Mouse (Mus musculus): ENCODE data around the gene Cog7. TPM values are rescaled to one million over a fixed set of nuclear protein-coding genes. Genes with fewer than 3 reads are reported as not detected.

The Cog7 gene
- polyA plus RNA-seq, 1 experiment from 2014 or later, result 24.4 TPM

GRCm38 (mm10) chr7:121975031-121975430 is 6.5 kb downstream of the Cog7 start:
- no peak for ATAC-seq (ENCODE audit: insufficient number of reproducible peaks, insufficient read depth, low FRiP score, low TSS enrichment)
- no peak overlapping the region for H3K4me3 ChIP-seq
- H3K27ac ChIP-seq, result no peak overlapping the region
- no peaks in the 10 kb centered on the region for H3K9me3 ChIP-seq
- no peaks in the 10 kb centered on the region for H3K27me3 ChIP-seq
- peaks cover 3% of the 10 kb centered on the region; the same call in 1 of the 2 replicates for H3K4me1 ChIP-seq
- WGBS, result 52% methylated on average over 4 of the region's 4 CpGs
- no peak overlapping the region for H3K4me2 ChIP-seq (replicated peaks)
- no peak overlapping the region for H3K9ac ChIP-seq
- H3K36me3 ChIP-seq, result peaks cover 31% of the 10 kb centered on the region

DNA sequence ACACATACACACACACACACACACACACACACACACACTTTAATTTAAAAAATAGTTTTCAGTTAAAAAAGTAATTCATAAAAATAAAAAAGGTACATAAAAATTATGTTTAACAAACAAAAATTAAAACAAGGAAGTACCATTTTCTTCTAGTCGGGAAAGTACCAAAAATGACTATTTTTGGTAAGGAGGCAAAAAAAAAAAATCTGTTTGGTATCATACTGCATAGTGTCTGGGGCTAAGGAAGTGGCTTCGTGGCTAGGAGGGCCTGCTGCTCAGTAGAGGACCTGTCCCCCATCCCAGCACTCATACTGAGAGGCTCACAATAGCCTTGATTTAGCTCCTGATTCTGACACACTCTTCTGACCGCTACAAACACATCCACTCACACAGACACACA is 9.8 kb downstream of the Cog7 start:
- 91% methylated on average over 3 of the region's 3 CpGs for WGBS
- H3K9me3 ChIP-seq, result no peaks in the 10 kb centered on the region
- H3K27ac ChIP-seq, result no peak overlapping the region
- ATAC-seq (ENCODE audit: insufficient number of reproducible peaks, insufficient read depth, low FRiP score, low TSS enrichment), result no peak
- H3K36me3 ChIP-seq, result peaks cover 31% of the 10 kb centered on the region
- no peaks in the 10 kb centered on the region for H3K4me1 ChIP-seq
- H3K9ac ChIP-seq, result no peak overlapping the region
- H3K4me2 ChIP-seq (replicated peaks), result no peak overlapping the region
- H3K4me3 ChIP-seq, result no peak overlapping the region
- H3K27me3 ChIP-seq, result no peaks in the 10 kb centered on the region

DNA sequence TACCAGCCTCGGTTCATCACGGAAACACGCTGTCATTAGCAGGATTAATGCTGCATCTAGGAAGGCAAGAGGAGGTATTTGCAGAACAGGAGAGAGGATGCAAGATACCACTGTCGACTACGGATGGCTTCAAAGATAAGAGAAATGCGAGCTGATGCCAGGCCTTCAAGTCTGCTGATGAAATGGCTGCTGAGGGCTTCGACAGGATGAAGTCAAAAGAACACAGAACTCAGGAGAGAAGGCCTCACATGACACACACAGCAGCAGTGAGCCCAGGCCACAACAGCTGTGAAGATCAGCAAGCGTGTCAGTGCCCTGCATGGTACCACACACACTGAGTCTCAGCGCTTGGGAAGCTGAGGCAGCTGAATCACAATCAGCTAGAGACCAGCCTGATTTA is 11.3 kb downstream of the Cog7 start:
- Histone ChIP-seq H3K27ac (no peak overlapping the region), H3K9me3 (no peaks in the 10 kb centered on the region), H3K4me1 (no peaks in the 10 kb centered on the region), H3K9ac (no peak overlapping the region), H3K36me3 (peaks cover 29% of the 10 kb centered on the region), H3K4me3 (no peak overlapping the region), H3K4me2 (replicated peaks) (no peak overlapping the region), H3K27me3 (no peaks in the 10 kb centered on the region)
- ATAC-seq (ENCODE audit: insufficient number of reproducible peaks, insufficient read depth, low FRiP score, low TSS enrichment), result no peak
- WGBS, result 92% methylated on average over 9 of the region's 9 CpGs

GRCm38 (mm10) chr7:121968816-121969215 is 12.7 kb downstream of the Cog7 start:
- no peak overlapping the region for H3K27ac ChIP-seq
- no peak overlapping the region for H3K4me2 ChIP-seq (replicated peaks)
- WGBS, result 88% methylated on average over 9 of the region's 9 CpGs
- no peaks in the 10 kb centered on the region for H3K4me1 ChIP-seq
- no peaks in the 10 kb centered on the region for H3K9me3 ChIP-seq
- no peak for ATAC-seq (ENCODE audit: insufficient number of reproducible peaks, insufficient read depth, low FRiP score, low TSS enrichment)
- H3K9ac ChIP-seq, result no peak overlapping the region
- H3K36me3 ChIP-seq, result peaks cover 29% of the 10 kb centered on the region
- H3K27me3 ChIP-seq, result no peaks in the 10 kb centered on the region
- H3K4me3 ChIP-seq, result no peak overlapping the region

GRCm38 (mm10) chr7:121968242-121968641 is 13.3 kb downstream of the Cog7 start:
- Histone ChIP-seq H3K9ac (no peak overlapping the region), H3K27ac (no peak overlapping the region), H3K4me1 (no peaks in the 10 kb centered on the region), H3K4me2 (replicated peaks) (no peak overlapping the region), H3K27me3 (no peaks in the 10 kb centered on the region), H3K4me3 (no peak overlapping the region), H3K36me3 (peaks cover 29% of the 10 kb centered on the region), H3K9me3 (no peaks in the 10 kb centered on the region)
- WGBS, result 84% methylated on average over 8 of the region's 8 CpGs
- no peak for ATAC-seq (ENCODE audit: insufficient number of reproducible peaks, insufficient read depth, low FRiP score, low TSS enrichment)

- H3K4me2 ChIP-seq (replicated peaks), result no peak overlapping the region
- no peak overlapping the region for H3K9ac ChIP-seq
- WGBS, result 91% methylated on average over 7 of the region's 7 CpGs
- no peaks in the 10 kb centered on the region for H3K9me3 ChIP-seq
- H3K27ac ChIP-seq, result no peak overlapping the region
- H3K4me1 ChIP-seq, result no peaks in the 10 kb centered on the region
- H3K4me3 ChIP-seq, result no peak overlapping the region
- ATAC-seq (ENCODE audit: insufficient number of reproducible peaks, insufficient read depth, low FRiP score, low TSS enrichment), result no peak
- H3K27me3 ChIP-seq, result no peaks in the 10 kb centered on the region
- peaks cover 27% of the 10 kb centered on the region for H3K36me3 ChIP-seq
Observed at GRCm38 (mm10) chr7:121966169-121966568, 15.3 kb downstream of the Cog7 start.

GRCm38 (mm10) chr7:121963883-121964398 is 17.6 kb downstream of the Cog7 start:
- Histone ChIP-seq H3K9me3 (no peaks in the 10 kb centered on the region), H3K27me3 (no peaks in the 10 kb centered on the region), H3K4me3 (no peak overlapping the region), H3K4me1 (no peaks in the 10 kb centered on the region), H3K9ac (no peak overlapping the region), H3K36me3 (peaks cover 16% of the 10 kb centered on the region), H3K4me2 (replicated peaks) (no peak overlapping the region), H3K27ac (no peak overlapping the region)
- ATAC-seq (ENCODE audit: insufficient number of reproducible peaks, insufficient read depth, low FRiP score, low TSS enrichment), result no peak
- WGBS, result 61% methylated on average over 6 of the region's 6 CpGs

DNA sequence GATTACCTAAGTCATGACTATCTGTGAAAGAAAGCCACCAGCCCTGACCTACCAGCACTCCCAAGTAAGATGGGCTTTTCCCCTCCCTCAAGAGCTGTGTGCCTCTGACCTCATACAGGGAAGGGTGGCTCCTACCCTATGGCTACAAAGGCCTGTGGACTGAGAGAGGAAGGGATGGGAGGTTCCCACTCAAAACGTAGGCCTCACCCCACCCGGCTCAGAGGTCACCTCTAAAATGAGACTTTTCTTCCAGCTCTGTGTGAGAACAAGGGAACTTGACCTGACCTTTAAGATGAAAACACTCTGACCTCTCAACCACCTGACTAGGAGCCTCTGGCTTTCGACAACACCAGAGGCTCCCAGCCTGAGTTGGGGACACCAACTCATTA is 18.9 kb downstream of the Cog7 start:
- Histone ChIP-seq H3K36me3 (peaks cover 16% of the 10 kb centered on the region), H3K27me3 (no peaks in the 10 kb centered on the region)

GRCm38 (mm10) chr7:121961913-121962570 is 19.5 kb downstream of the Cog7 start:
- Histone ChIP-seq H3K9ac (no peak overlapping the region), H3K4me2 (replicated peaks) (no peak overlapping the region), H3K36me3 (peaks cover 16% of the 10 kb centered on the region), H3K4me1 (no peaks in the 10 kb centered on the region), H3K4me3 (no peak overlapping the region), H3K27me3 (no peaks in the 10 kb centered on the region), H3K27ac (no peak overlapping the region), H3K9me3 (no peaks in the 10 kb centered on the region)
- ATAC-seq (ENCODE audit: insufficient number of reproducible peaks, insufficient read depth, low FRiP score, low TSS enrichment), result no peak
- WGBS, result 87% methylated on average over 7 of the region's 7 CpGs

More for the DNA sequence above, 18.9 kb downstream of the Cog7 start:
- Histone ChIP-seq H3K4me2 (replicated peaks) (no peak overlapping the region), H3K9ac (no peak overlapping the region), H3K4me3 (no peak overlapping the region), H3K9me3 (no peaks in the 10 kb centered on the region), H3K27ac (no peak overlapping the region), H3K4me1 (no peaks in the 10 kb centered on the region)
- no peak for ATAC-seq (ENCODE audit: insufficient number of reproducible peaks, insufficient read depth, low FRiP score, low TSS enrichment)
- WGBS, result 67% methylated on average over 3 of the region's 3 CpGs

GRCm38 (mm10) chr7:121955802-121956201 is 25.7 kb downstream of the Cog7 start:
- Histone ChIP-seq H3K36me3 (peaks cover 12% of the 10 kb centered on the region; the same call in 1 of the 2 replicates), H3K27ac (no peak overlapping the region), H3K4me1 (no peaks in the 10 kb centered on the region), H3K9me3 (no peaks in the 10 kb centered on the region), H3K27me3 (no peaks in the 10 kb centered on the region), H3K9ac (no peak overlapping the region), H3K4me2 (replicated peaks) (no peak overlapping the region), H3K4me3 (no peak overlapping the region)
- no peak for ATAC-seq (ENCODE audit: insufficient number of reproducible peaks, insufficient read depth, low FRiP score, low TSS enrichment)
- WGBS, result 75% methylated on average over 12 of the region's 12 CpGs

DNA sequence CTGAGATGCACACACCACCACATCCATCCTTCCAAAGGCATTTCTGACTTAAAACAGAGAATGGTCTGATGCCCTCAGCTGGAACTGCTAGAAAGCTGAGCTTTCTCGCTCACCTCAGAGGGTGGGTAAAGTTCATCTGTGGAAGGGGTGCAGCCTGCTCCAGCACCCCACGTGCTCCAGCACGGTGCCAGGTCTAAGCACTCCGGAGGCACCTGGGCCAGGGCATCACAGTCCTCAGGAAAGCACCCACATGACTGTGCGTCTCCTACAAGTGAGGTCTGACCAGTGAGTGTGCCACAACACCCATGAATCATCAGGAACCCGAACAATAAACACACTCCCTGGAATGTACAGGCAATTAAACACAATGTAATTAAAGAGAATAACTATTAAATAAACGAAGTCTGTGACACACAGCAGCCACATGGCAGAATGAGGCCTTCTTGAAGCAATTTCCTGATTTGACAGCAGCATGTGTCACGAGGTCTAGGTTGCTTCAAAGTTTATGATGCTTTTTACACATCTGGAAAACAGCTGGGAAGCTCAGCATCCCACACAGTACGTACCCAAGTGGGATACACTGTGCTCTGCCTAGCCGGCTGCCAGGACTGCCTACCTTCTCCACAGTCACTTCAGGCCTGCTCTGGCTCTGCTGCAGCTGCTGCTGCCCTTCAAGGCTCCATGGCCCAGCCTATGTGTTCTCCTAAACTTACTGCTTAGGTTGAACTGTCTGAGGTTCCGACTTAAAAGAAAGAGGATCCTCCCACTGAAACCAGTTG is 26.4 kb downstream of the Cog7 start:
- Histone ChIP-seq H3K9me3 (no peaks in the 10 kb centered on the region), H3K4me1 (no peaks in the 10 kb centered on the region), H3K36me3 (peaks cover 16% of the 10 kb centered on the region; the same call in 1 of the 2 replicates), H3K27ac (no peak overlapping the region), H3K4me2 (replicated peaks) (no peak overlapping the region), H3K4me3 (no peak overlapping the region), H3K27me3 (no peaks in the 10 kb centered on the region), H3K9ac (no peak overlapping the region)
- WGBS, result 64% methylated on average over 11 of the region's 11 CpGs
- ATAC-seq (ENCODE audit: insufficient number of reproducible peaks, insufficient read depth, low FRiP score, low TSS enrichment), result 0 out of 2 replicates have a peak, but pooled peaks have one; percentile 52

DNA sequence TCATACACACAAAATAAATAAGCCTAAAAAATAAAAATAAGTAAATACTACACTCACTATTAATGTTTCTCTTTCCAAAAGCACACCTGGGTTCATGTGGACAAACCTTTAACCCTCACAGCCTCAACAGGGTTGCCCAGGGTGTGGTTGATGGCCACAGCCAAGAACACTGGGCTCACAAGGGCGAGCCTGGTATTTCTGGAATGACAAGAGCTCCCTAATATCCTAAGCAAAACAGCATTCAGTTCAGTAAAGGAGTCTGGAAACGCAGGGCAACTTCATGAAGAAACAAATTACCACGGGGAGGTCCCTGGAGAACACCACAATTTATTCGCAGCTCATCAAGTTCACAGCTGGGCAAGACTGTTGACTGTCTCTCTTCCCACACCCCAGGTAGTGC is 34.0 kb downstream of the Cog7 start:
- Histone ChIP-seq H3K36me3 (peaks cover 12% of the 10 kb centered on the region), H3K9ac (no peak overlapping the region), H3K27ac (no peak overlapping the region), H3K4me3 (no peak overlapping the region), H3K4me2 (replicated peaks) (no peak overlapping the region), H3K27me3 (no peaks in the 10 kb centered on the region), H3K9me3 (no peaks in the 10 kb centered on the region), H3K4me1 (no peaks in the 10 kb centered on the region)
- 70% methylated on average over 4 of the region's 4 CpGs for WGBS
- ATAC-seq (ENCODE audit: insufficient number of reproducible peaks, insufficient read depth, low FRiP score, low TSS enrichment), result no peak

All from embryonic facial prominence, embryonic 12.5 days (tissue).